Mouse (Mus musculus) ES-E14 (cell line): ENCODE results near the gene Ppp1r15a.

Source experiments
- CHD2 ChIP-seq: IDR thresholded peaks from 2 replicates; pipeline ENCODE4 v1.6.1; 2014; ENCODE audit warnings: mild to moderate bottlenecking, low read depth, low read length, inconsistent platforms
- HCFC1 ChIP-seq: IDR thresholded peaks from 2 replicates; pipeline ENCODE4 v1.6.1; 2012; ENCODE audit warnings: low read length, inconsistent platforms, borderline replicate concordance; ENCODE audit not compliant: insufficient read depth
- MAFK ChIP-seq: IDR thresholded peaks from 2 replicates; pipeline ENCODE4 v1.6.1; 2014; ENCODE audit warnings: mild to moderate bottlenecking, low read depth, low read length, inconsistent platforms; ENCODE audit not compliant: insufficient read depth
- ZNF384 ChIP-seq: IDR thresholded peaks from 2 replicates; pipeline ENCODE4 v1.6.1; 2012; ENCODE audit warnings: low read depth, low read length, inconsistent platforms

DNA sequence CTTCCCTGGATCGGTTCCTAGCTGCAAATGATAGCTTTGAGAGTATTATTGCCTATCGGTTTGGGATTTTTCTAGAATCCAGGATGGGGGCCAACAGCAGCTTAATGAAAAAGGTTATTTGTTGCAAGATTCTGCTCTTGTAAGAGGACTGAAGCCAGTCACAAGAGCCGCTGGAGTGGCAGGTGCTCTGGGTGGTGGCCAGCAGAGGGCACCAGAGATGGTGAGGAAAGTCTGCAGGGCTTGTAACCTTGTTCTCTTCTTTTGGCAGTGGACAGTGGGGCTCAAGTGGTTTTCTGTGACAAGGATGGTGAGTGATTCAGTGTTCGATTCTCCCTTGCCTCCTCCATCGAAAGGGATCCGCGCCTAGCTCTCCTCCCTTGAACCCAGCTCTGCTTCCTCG, 29.7 kb upstream of the Ppp1r15a start:
- no peak for TF ChIP-seq CHD2
- no peak for TF ChIP-seq MAFK
- TF ChIP-seq ZNF384, result no peak
- no peak for TF ChIP-seq HCFC1
